17 mouse cellular contexts compared by ENCODE assay signal in genomic region chr16:87499556-87499955, GRCm38 (mm10). TPM values are rescaled to one million over a fixed set of nuclear protein-coding genes. Genes with fewer than 3 reads are reported as not detected.
"Had no signal": no experiment of that assay in that cellular context is flagged by ENCODE, and none has a peak within 500 bp of the region (broad histone marks: within the 10 kb centered on the region; RNA-seq: fewer than 3 reads in every experiment).

No protein-coding gene starts in this region.

- DNase-seq: kidney, postnatal 14 days; kidney, postnatal 4 days; left cerebral cortex, postnatal 4 days; liver, postnatal 0 days; lung, embryonic 14.5 days; midbrain, embryonic 14.5 days; thymus, adult 18-20 months; thymus, postnatal 36 days had no signal

- H3K27me3 ChIP-seq: limb, embryonic 12.5 days; limb, embryonic 15.5 days had no signal

- H3K9ac ChIP-seq: limb, embryonic 12.5 days; limb, embryonic 15.5 days; liver, embryonic 14.5 days; liver, postnatal 0 days; lung, embryonic 14.5 days had no signal

- H3K4me3 ChIP-seq: limb, embryonic 12.5 days; limb, embryonic 15.5 days had no signal

- H3K4me2 ChIP-seq: limb, embryonic 12.5 days; limb, embryonic 15.5 days; liver, embryonic 11.5 days; lung, embryonic 14.5 days had no signal

- ATAC-seq: liver, postnatal 0 days; lung, postnatal 0 days had no signal

- H3K27ac ChIP-seq: limb, embryonic 12.5 days; limb, embryonic 15.5 days; liver, embryonic 14.5 days; macrophage had no signal

- H3K36me3 ChIP-seq: limb, embryonic 12.5 days; limb, embryonic 15.5 days had no signal

- H3K9me3 ChIP-seq: limb, embryonic 12.5 days; limb, embryonic 15.5 days had no signal

RNA-seq across cellular contexts. Expression of gene Map3k7cl, which starts 53.6 kb away (rescaled TPM):
- polyA plus RNA-seq: limb, embryonic 12.5 days; liver, embryonic 11.5 days; liver, postnatal 0 days; macrophage; midbrain, embryonic 14.5 days; midbrain, postnatal 0 days; neural tube, embryonic 11.5 days; neural tube, embryonic 14.5 days had no signal
